In genomic region chr10:103731981-103732380, GRCm38 (mm10) we compare ENCODE assay signal across 15 mouse cellular contexts.
DNase-seq lines count a peak whose midpoint lies in the region; ATAC-seq lines count a peak whose summit lies in the region.
"Had no signal": no experiment of that assay in that cellular context is flagged by ENCODE, and none has a peak within 500 bp of the region (broad histone marks: within the 10 kb centered on the region; RNA-seq: fewer than 3 reads in every experiment).

No protein-coding gene starts in this region.

- H3K4me2 ChIP-seq in forebrain, embryonic 13.5 days: no peak overlapping the region
- H3K4me2 ChIP-seq in forebrain, embryonic 15.5 days (replicated peaks): no peak overlapping the region
- no peak overlapping the region for H3K4me2 ChIP-seq in hindbrain, embryonic 14.5 days (replicated peaks)
- no peak overlapping the region for H3K4me2 ChIP-seq in midbrain, embryonic 14.5 days (ENCODE audit: low read length)
- H3K4me2 ChIP-seq: heart, embryonic 12.5 days; intestine, embryonic 15.5 days had no signal

- no peak overlapping the region for H3K27ac ChIP-seq in forebrain, embryonic 13.5 days
- no peak overlapping the region for H3K27ac ChIP-seq in forebrain, embryonic 15.5 days (replicated peaks)
- peak overlapping the region; percentile 53; the same call in 1 of the 2 replicates for H3K27ac ChIP-seq in hindbrain, embryonic 14.5 days
- no peak overlapping the region for H3K27ac ChIP-seq in hindbrain, embryonic 10.5 days
- H3K27ac ChIP-seq in midbrain, embryonic 14.5 days (replicated peaks; ENCODE audit: low read depth, low read length): peak overlapping the region; percentile 49; the same call in 1 of the 2 replicates
- no peak overlapping the region for H3K27ac ChIP-seq in midbrain, embryonic 10.5 days (replicated peaks)
- H3K27ac ChIP-seq: intestine, embryonic 15.5 days had no signal

- H3K9ac ChIP-seq in forebrain, embryonic 13.5 days: no peak overlapping the region
- no peak overlapping the region for H3K9ac ChIP-seq in forebrain, embryonic 15.5 days (replicated peaks)
- H3K9ac ChIP-seq in hindbrain, embryonic 14.5 days: no peak overlapping the region
- H3K9ac ChIP-seq in midbrain, embryonic 14.5 days (replicated peaks; ENCODE audit: low read length): no peak overlapping the region
- H3K9ac ChIP-seq: heart, embryonic 12.5 days; intestine, embryonic 15.5 days had no signal

- WGBS in forebrain, embryonic 13.5 days: 41% methylated on average over 5 of the region's 5 CpGs
- 45% methylated on average over 5 of the region's 5 CpGs for WGBS in forebrain, embryonic 15.5 days
- 33% methylated on average over 5 of the region's 5 CpGs for WGBS in hindbrain, embryonic 14.5 days
- WGBS in hindbrain, embryonic 10.5 days: 65% methylated on average over 5 of the region's 5 CpGs
- WGBS in midbrain, embryonic 14.5 days: 49% methylated on average over 5 of the region's 5 CpGs
- 72% methylated on average over 5 of the region's 5 CpGs for WGBS in midbrain, embryonic 10.5 days

- peak; percentile 57; the same call in 1 of the 2 replicates for ATAC-seq in forebrain, embryonic 13.5 days
- no peak for ATAC-seq in forebrain, embryonic 15.5 days (replicated peaks)
- no peak for ATAC-seq in hindbrain, embryonic 14.5 days (ENCODE audit: low FRiP score)
- ATAC-seq in midbrain, embryonic 14.5 days (ENCODE audit: low FRiP score, low TSS enrichment): no peak
- no peak for ATAC-seq in megakaryocyte progenitor cell, adult 5-6 weeks (replicated peaks; ENCODE audit: poor library complexity)
- ATAC-seq: intestine, embryonic 15.5 days had no signal

- H3K4me1 ChIP-seq in forebrain, embryonic 13.5 days: peaks cover 5% of the 10 kb centered on the region; the same call in 1 of the 2 replicates
- no peaks in the 10 kb centered on the region for H3K4me1 ChIP-seq in forebrain, embryonic 15.5 days
- 0 out of 2 replicates have a peak, but pooled peaks cover 4% of the 10 kb centered on the region for H3K4me1 ChIP-seq in hindbrain, embryonic 14.5 days (replicated peaks; ENCODE audit: control insufficient read depth, insufficient read depth, low read length)
- peaks cover 12% of the 10 kb centered on the region; the same call in 1 of the 2 replicates for H3K4me1 ChIP-seq in hindbrain, embryonic 10.5 days (replicated peaks)
- H3K4me1 ChIP-seq in midbrain, embryonic 14.5 days (ENCODE audit: control insufficient read depth, insufficient read depth, low read length): peaks cover 4% of the 10 kb centered on the region
- H3K4me1 ChIP-seq in midbrain, embryonic 10.5 days: peaks cover 8% of the 10 kb centered on the region
- H3K4me1 ChIP-seq: heart, embryonic 12.5 days; intestine, embryonic 15.5 days had no signal

- no peaks in the 10 kb centered on the region for H3K27me3 ChIP-seq in forebrain, embryonic 13.5 days
- H3K27me3 ChIP-seq in forebrain, embryonic 15.5 days: no peaks in the 10 kb centered on the region
- H3K27me3 ChIP-seq in hindbrain, embryonic 14.5 days (ENCODE audit: control insufficient read depth, insufficient read depth, low read length): no peaks in the 10 kb centered on the region
- no peaks in the 10 kb centered on the region for H3K27me3 ChIP-seq in hindbrain, embryonic 10.5 days (ENCODE audit: insufficient read depth, poor library complexity, severe bottlenecking)
- H3K27me3 ChIP-seq in midbrain, embryonic 14.5 days (ENCODE audit: control insufficient read depth, insufficient read depth, low read length): no peaks in the 10 kb centered on the region
- H3K27me3 ChIP-seq in midbrain, embryonic 10.5 days (ENCODE audit: low read depth, poor library complexity, severe bottlenecking): no peaks in the 10 kb centered on the region
- H3K27me3 ChIP-seq: heart, embryonic 12.5 days; intestine, embryonic 15.5 days had no signal

- no peaks in the 10 kb centered on the region for H3K9me3 ChIP-seq in forebrain, embryonic 13.5 days (replicated peaks)
- H3K9me3 ChIP-seq in forebrain, embryonic 15.5 days: no peaks in the 10 kb centered on the region
- no peaks in the 10 kb centered on the region for H3K9me3 ChIP-seq in hindbrain, embryonic 14.5 days (ENCODE audit: control insufficient read depth, low read length)
- H3K9me3 ChIP-seq in hindbrain, embryonic 10.5 days: no peaks in the 10 kb centered on the region
- H3K9me3 ChIP-seq in midbrain, embryonic 14.5 days (ENCODE audit: control insufficient read depth, low read length): no peaks in the 10 kb centered on the region
- no peaks in the 10 kb centered on the region for H3K9me3 ChIP-seq in midbrain, embryonic 10.5 days (replicated peaks)
- H3K9me3 ChIP-seq: heart, embryonic 12.5 days; intestine, embryonic 15.5 days had no signal

- no peaks in the 10 kb centered on the region for H3K36me3 ChIP-seq in forebrain, embryonic 13.5 days (ENCODE audit: poor library complexity, severe bottlenecking)
- H3K36me3 ChIP-seq in forebrain, embryonic 15.5 days: no peaks in the 10 kb centered on the region
- no peaks in the 10 kb centered on the region for H3K36me3 ChIP-seq in hindbrain, embryonic 14.5 days (replicated peaks; ENCODE audit: control insufficient read depth, insufficient read depth)
- H3K36me3 ChIP-seq in hindbrain, embryonic 10.5 days: no peaks in the 10 kb centered on the region
- no peaks in the 10 kb centered on the region for H3K36me3 ChIP-seq in midbrain, embryonic 14.5 days (ENCODE audit: control insufficient read depth, insufficient read depth, low read length)
- H3K36me3 ChIP-seq in midbrain, embryonic 10.5 days: no peaks in the 10 kb centered on the region
- H3K36me3 ChIP-seq: heart, embryonic 12.5 days; intestine, embryonic 15.5 days had no signal

- DNase-seq in hindbrain, embryonic 14.5 days (ENCODE audit: low spot score): no peak
- DNase-seq in hindbrain, embryonic 10.5 days (ENCODE audit: low spot score): no peak
- DNase-seq in midbrain, embryonic 14.5 days: peak; percentile 20
- no peak for DNase-seq in midbrain, embryonic 10.5 days (ENCODE audit: low spot score)
- DNase-seq: adrenal gland, adult 2 months; adrenal gland, postnatal 25 days; cerebellum, adult 2 months; cerebellum, postnatal 10 days; gastrocnemius, postnatal 25 days; kidney, adult 2 months had no signal

- no peak overlapping the region for H3K4me3 ChIP-seq in forebrain, embryonic 13.5 days
- no peak overlapping the region for H3K4me3 ChIP-seq in forebrain, embryonic 15.5 days
- no peak overlapping the region for H3K4me3 ChIP-seq in hindbrain, embryonic 14.5 days (replicated peaks; ENCODE audit: low read length)
- no peak overlapping the region for H3K4me3 ChIP-seq in hindbrain, embryonic 10.5 days
- H3K4me3 ChIP-seq in midbrain, embryonic 14.5 days (replicated peaks; ENCODE audit: low read depth, low read length): no peak overlapping the region
- no peak overlapping the region for H3K4me3 ChIP-seq in midbrain, embryonic 10.5 days
- H3K4me3 ChIP-seq: heart, embryonic 12.5 days; intestine, embryonic 15.5 days had no signal

Comparison
In these comparisons a context has a peak if more than half of its experiments do, and no peak if none do; other contexts are left out.
1. H3K27ac ChIP-seq: peak in hindbrain, embryonic 14.5 days (single experiment) and midbrain, embryonic 14.5 days (single experiment); none in forebrain, embryonic 13.5 days (single experiment), forebrain, embryonic 15.5 days (single experiment), hindbrain, embryonic 10.5 days (single experiment) and midbrain, embryonic 10.5 days (single experiment).